Mouse (Mus musculus): ENCODE data around the gene Vrk3. TPM values are rescaled to one million over a fixed set of nuclear protein-coding genes. Genes with fewer than 3 reads are reported as not detected.
A peak's percentile ranks its signal among the peaks of the same experiment; 100 is the strongest.

Vrk3 gene
- polyA plus RNA-seq, 1 experiment from 2014 or later = 19.3 TPM

GRCm38 (mm10) chr7:44814423-44814822 lies 66.2 kb downstream of the Vrk3 start:
- peak overlapping the region; percentile 86 for H3K4me2 ChIP-seq (ENCODE audit: low read depth, low read length)
- H3K4me1 ChIP-seq (ENCODE audit: insufficient read depth) = peaks cover 28% of the 10 kb centered on the region
- peaks cover 21% of the 10 kb centered on the region for H3K36me3 ChIP-seq (replicated peaks; ENCODE audit: insufficient read depth, low read length)
- ATAC-seq = no peak
- H3K4me3 ChIP-seq (ENCODE audit: low read depth, low read length) = peak overlapping the region; percentile 86
- WGBS (ENCODE audit: insufficient replicate concordance) = 75% methylated on average over 4 of the region's 4 CpGs
- peak overlapping the region; percentile 96 for H3K9ac ChIP-seq (replicated peaks)
- no peaks in the 10 kb centered on the region for H3K9me3 ChIP-seq (ENCODE audit: low read length)
- TF ChIP-seq EP300 (IDR thresholded peaks at IDR 0.05; ENCODE audit: low read depth) (no peak), CTCF (IDR thresholded peaks at IDR 0.05; ENCODE audit: low read depth) (no peak)
- no peaks in the 10 kb centered on the region for H3K27me3 ChIP-seq (ENCODE audit: insufficient read depth, low read length)
- H3K27ac ChIP-seq (ENCODE audit: low read depth) = peak overlapping the region; percentile 98
- peak; percentile 15 for DNase-seq

- 44% methylated on average over 14 of the region's 14 CpGs for WGBS (ENCODE audit: insufficient replicate concordance)
- TF ChIP-seq EP300 (IDR thresholded peaks at IDR 0.05; ENCODE audit: low read depth) = no peak
- no peak for TF ChIP-seq CTCF (IDR thresholded peaks at IDR 0.05; ENCODE audit: low read depth)
- H3K9ac ChIP-seq (replicated peaks) = peak overlapping the region; percentile 96
Observed at GRCm38 (mm10) chr7:44814952-44815553, 66.8 kb downstream of the Vrk3 start.

GRCm38 (mm10) chr7:44815721-44816469 lies 67.7 kb downstream of the Vrk3 start, which contains the start of the genes Nup62 and Il4i1:
Gene Nup62, plus strand, starts transcription at chr7:44816088.
Gene Il4i1, plus strand, starts transcription at chr7:44816387.
- Histone ChIP-seq H3K9ac (replicated peaks) (peak within 1 kb of the TSS; percentile 96), H3K9me3 (ENCODE audit: low read length) (no peaks in the 10 kb centered on the region), H3K4me3 (ENCODE audit: low read depth, low read length) (peak within 1 kb of the TSS; percentile 86), H3K27ac (ENCODE audit: low read depth) (peak within 1 kb of the TSS; percentile 98), H3K4me2 (ENCODE audit: low read depth, low read length) (peak within 1 kb of the TSS; percentile 86), H3K36me3 (replicated peaks; ENCODE audit: insufficient read depth, low read length) (peaks cover 19% of the 10 kb centered on the region), H3K27me3 (ENCODE audit: insufficient read depth, low read length) (no peaks in the 10 kb centered on the region), H3K4me1 (ENCODE audit: insufficient read depth) (peaks cover 42% of the 10 kb centered on the region)
- DNase-seq (peak; percentile 98), ATAC-seq (peak; percentile 76)
- 0% methylated on average over 57 of the region's 62 CpGs for WGBS (ENCODE audit: insufficient replicate concordance)
- TF ChIP-seq EP300 (IDR thresholded peaks at IDR 0.05; ENCODE audit: low read depth) = peak; percentile 46; the same call in 1 of the 2 replicates
- no peak; the same call in 1 of the 2 replicates for TF ChIP-seq CTCF (IDR thresholded peaks at IDR 0.05; ENCODE audit: low read depth)

More at GRCm38 (mm10) chr7:44814952-44815553, 66.8 kb downstream of the Vrk3 start:
- Histone ChIP-seq H3K4me1 (ENCODE audit: insufficient read depth) (peaks cover 34% of the 10 kb centered on the region), H3K4me3 (ENCODE audit: low read depth, low read length) (peak overlapping the region; percentile 86), H3K9me3 (ENCODE audit: low read length) (no peaks in the 10 kb centered on the region), H3K27ac (ENCODE audit: low read depth) (peak overlapping the region; percentile 98), H3K4me2 (ENCODE audit: low read depth, low read length) (peak overlapping the region; percentile 86), H3K36me3 (replicated peaks; ENCODE audit: insufficient read depth, low read length) (peaks cover 21% of the 10 kb centered on the region), H3K27me3 (ENCODE audit: insufficient read depth, low read length) (no peaks in the 10 kb centered on the region)
- DNase-seq = peak; percentile 18
- ATAC-seq = no peak

GRCm38 (mm10) chr7:44816470-44817021 lies 68.3 kb downstream of the Vrk3 start, which contains the start of gene Atf5:
Gene Atf5, minus strand, starts transcription at chr7:44816658.
- Histone ChIP-seq H3K4me3 (ENCODE audit: low read depth, low read length) (peak within 1 kb of the TSS; percentile 86), H3K36me3 (replicated peaks; ENCODE audit: insufficient read depth, low read length) (peaks cover 15% of the 10 kb centered on the region), H3K27me3 (ENCODE audit: insufficient read depth, low read length) (no peaks in the 10 kb centered on the region), H3K9ac (replicated peaks) (peak within 1 kb of the TSS; percentile 96), H3K9me3 (ENCODE audit: low read length) (no peaks in the 10 kb centered on the region), H3K4me1 (ENCODE audit: insufficient read depth) (peaks cover 48% of the 10 kb centered on the region), H3K4me2 (ENCODE audit: low read depth, low read length) (peak within 1 kb of the TSS; percentile 86), H3K27ac (ENCODE audit: low read depth) (peak within 1 kb of the TSS; percentile 98)
- WGBS (ENCODE audit: insufficient replicate concordance) = 5% methylated on average over 52 of the region's 57 CpGs
- DNase-seq = peak; percentile 83
- peak; percentile 37 for ATAC-seq
- no peak for TF ChIP-seq EP300 (IDR thresholded peaks at IDR 0.05; ENCODE audit: low read depth)
- TF ChIP-seq CTCF (IDR thresholded peaks at IDR 0.05; ENCODE audit: low read depth) = no peak

DNA sequence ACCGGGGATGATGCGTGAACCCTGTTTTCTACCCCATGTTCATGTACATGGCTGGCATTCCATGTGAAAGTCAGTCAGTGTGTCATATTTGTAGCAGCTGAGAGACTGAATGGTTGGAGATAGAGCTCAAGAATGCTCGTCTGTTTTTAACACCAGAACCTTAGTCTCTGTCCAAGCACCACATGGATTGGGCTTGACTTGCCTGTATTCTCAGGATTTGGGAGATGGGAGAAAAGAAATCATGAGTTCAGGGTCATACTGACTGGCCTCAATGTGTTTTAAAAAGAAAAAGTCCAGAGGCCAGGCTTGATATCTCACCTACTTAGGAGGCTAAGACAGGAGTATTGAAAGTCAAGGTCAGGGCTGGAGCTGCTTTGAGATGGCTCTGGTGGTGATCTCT lies 69.2 kb downstream of the Vrk3 start:
- 20% methylated on average over 3 of the region's 3 CpGs for WGBS (ENCODE audit: insufficient replicate concordance)
- DNase-seq (peak; percentile 10), ATAC-seq (no peak)
- H3K4me1 ChIP-seq (ENCODE audit: insufficient read depth) = peaks cover 51% of the 10 kb centered on the region
- H3K27me3 ChIP-seq (ENCODE audit: insufficient read depth, low read length) = no peaks in the 10 kb centered on the region
- peak overlapping the region; percentile 86 for H3K4me2 ChIP-seq (ENCODE audit: low read depth, low read length)
- H3K27ac ChIP-seq (ENCODE audit: low read depth) = peak overlapping the region; percentile 98
- H3K36me3 ChIP-seq (replicated peaks; ENCODE audit: insufficient read depth, low read length) = peaks cover 10% of the 10 kb centered on the region; the same call in 1 of the 2 replicates
- peak overlapping the region; percentile 86 for H3K4me3 ChIP-seq (ENCODE audit: low read depth, low read length)
- TF ChIP-seq CTCF (IDR thresholded peaks at IDR 0.05; ENCODE audit: low read depth) (no peak), EP300 (IDR thresholded peaks at IDR 0.05; ENCODE audit: low read depth) (no peak)
- H3K9me3 ChIP-seq (ENCODE audit: low read length) = no peaks in the 10 kb centered on the region
- peak overlapping the region; percentile 96 for H3K9ac ChIP-seq (replicated peaks)

- Histone ChIP-seq H3K4me1 (ENCODE audit: insufficient read depth) (peaks cover 51% of the 10 kb centered on the region), H3K36me3 (replicated peaks; ENCODE audit: insufficient read depth, low read length) (peaks cover 6% of the 10 kb centered on the region; the same call in 1 of the 2 replicates), H3K27me3 (ENCODE audit: insufficient read depth, low read length) (no peaks in the 10 kb centered on the region), H3K9ac (replicated peaks) (peak overlapping the region; percentile 96), H3K4me3 (ENCODE audit: low read depth, low read length) (peak overlapping the region; percentile 86), H3K27ac (ENCODE audit: low read depth) (peak overlapping the region; percentile 98), H3K4me2 (ENCODE audit: low read depth, low read length) (peak overlapping the region; percentile 86), H3K9me3 (ENCODE audit: low read length) (no peaks in the 10 kb centered on the region)
- peak; percentile 20 for DNase-seq
- ATAC-seq = no peak
- TF ChIP-seq CTCF (IDR thresholded peaks at IDR 0.05; ENCODE audit: low read depth) (peak; percentile 48), EP300 (IDR thresholded peaks at IDR 0.05; ENCODE audit: low read depth) (no peak)
- 25% methylated on average over 2 of the region's 2 CpGs for WGBS (ENCODE audit: insufficient replicate concordance)
Observed at GRCm38 (mm10) chr7:44818164-44818563, 70.0 kb downstream of the Vrk3 start.
